Mouse (Mus musculus) layer of hippocampus, postnatal 36 days (tissue): Measurements from ENCODE around the gene Pak3. TPM values are rescaled to one million over a fixed set of nuclear protein-coding genes. Genes with fewer than 3 reads are reported as not detected.
"Not testable (repeated sequence)": the region's sequence is repeated elsewhere in the genome, so short reads cannot be mapped to it uniquely, and the experiment has no call there.

ENCODE experiments used
- DNase-seq, 2 experiments: peaks; one replicate each; pipeline ENCODE4 v3.0.0; 2022
- total RNA-seq, 2 experiments: library from RNA; stranded (reverse); gene quantifications; 2 replicates each; pipeline ENCODE4 v1.2.3; 2021

Pak3 gene
- 100 to 1,000 TPM; 133 to 142 TPM for total RNA-seq

- DNase-seq = peak; percentile 48 to 52
These were observed at the start of gene Pak3 for GRCm38 (mm10) chrX:143518168-143518901. TSS of gene Pak3 (plus strand) at chrX:143518591.

DNA sequence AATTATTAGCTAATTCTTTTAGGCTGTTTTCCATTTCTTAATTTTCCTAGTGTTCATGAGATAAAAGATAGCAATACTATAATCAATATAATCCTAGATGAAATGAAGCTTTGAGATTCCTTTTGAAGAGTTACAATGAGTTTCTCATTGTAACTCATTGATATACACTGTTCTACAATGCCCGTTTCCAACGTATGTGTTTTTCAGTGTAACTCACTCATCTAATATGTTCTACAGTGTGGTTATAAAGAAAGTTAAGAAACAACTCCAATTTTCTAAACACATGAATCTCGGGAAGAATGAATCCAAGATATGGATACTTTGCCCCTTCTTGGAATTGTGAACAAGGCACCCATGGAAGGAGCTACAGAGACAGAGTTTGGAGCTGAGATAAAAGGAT is 35.5 kb upstream of the Pak3 start:
- peak; percentile 84 to 96 for DNase-seq

DNA sequence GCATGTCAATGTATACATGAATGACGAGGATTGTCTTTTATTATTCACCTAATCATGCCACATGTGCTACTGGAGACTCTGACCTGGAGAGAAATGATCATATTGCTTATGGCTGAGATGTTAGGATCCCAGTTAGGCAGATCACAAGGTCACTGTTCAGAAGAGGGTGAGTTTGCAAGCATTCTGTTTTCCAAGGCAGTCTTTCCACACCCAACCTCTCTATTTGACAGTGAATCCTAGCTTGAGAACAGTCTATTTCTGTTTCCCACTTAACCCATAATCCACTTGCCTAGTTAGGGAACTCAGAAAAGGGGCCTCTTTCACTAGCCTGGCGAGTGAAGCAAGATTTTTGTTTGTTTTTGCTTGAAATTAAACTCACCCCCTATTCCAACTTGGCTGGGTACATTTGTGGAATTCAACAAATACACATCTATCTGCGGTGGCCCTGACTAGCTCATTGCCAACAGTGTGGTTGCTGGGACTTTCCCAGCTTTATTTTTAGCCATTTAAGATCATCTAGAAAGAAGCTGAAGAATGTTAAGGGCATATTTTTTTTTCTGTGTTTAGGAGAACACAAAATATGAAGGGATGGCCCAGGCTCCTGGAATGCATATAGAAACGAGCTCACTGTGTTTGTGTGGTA is 17.2 kb upstream of the Pak3 start:
- no peak for DNase-seq

DNA sequence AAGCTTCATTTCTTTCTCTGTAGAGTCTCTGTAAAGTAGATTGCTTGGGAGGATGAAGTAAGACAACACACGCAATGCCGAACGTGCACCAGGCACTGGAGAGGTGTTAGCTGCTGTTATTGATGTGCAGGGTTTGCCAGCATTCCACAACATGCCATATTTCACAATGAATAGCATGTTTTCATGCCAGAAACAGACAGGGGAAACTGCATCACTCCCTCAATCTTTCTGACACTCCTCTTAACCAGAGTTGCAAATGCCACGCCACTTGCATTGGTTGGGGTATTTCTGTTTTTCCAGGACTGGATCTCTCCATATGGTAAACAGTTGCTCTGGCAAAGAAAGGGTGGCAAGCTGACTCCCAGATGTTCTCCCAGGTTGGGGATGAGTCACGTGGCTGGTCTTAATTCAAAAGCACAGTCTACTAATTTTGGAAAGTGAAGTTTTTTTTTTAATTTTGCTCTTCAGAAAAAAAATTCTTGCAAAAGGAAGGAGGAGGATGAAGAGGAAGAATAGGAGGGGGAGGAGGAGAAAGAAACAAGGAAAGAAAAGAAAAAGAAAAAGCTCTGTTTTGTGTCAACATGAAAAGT is 16.5 kb upstream of the Pak3 start:
- no peak for DNase-seq

DNA sequence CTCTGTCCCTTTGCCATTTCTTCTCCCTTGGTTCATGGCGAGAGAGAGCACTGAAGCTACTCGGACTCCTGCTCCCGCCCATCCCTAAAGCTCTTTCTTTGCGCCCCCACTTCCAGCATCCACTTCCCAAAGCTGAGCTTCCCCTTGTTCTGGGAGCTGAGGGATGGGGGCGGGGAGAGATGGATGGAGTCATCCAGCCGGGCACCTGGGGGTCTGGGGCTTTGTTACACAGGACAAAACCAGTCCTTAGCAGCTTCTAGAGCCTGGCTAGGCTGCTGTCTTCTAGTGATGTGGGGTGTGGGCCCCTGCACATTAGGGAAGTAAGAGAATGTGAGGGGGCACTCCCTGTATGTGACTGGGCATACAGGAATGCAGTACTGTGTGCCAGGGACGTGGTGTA is 526 bp downstream of the Pak3 start:
- DNase-seq = peak in 1 of 2 experiments; percentile 28

DNA sequence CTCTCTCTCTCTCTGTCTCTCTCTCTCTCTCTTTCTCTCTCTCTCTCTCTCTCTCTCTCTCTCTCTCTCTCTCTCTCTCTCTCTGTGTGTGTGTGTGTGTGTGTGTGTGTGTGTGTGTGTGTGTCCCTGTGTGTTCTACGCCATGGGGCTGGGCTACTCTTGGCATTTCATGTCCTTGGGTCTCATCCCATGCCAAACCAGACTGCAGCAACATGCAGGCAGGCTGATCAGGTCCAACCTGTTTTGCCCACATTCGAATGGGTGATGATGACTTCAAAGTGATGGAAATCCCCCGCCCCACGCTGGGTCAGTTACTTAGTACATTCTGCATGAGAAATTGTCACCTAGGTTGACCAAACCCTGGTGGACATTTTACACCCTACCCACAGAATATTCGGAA is 1.1 kb downstream of the Pak3 start:
- not testable (repeated sequence) for DNase-seq

- DNase-seq = no peak
These were observed 1.8 kb downstream of the Pak3 start for GRCm38 (mm10) chrX:143520195-143520594.

GRCm38 (mm10) chrX:143532331-143532730 is 13.9 kb downstream of the Pak3 start:
- DNase-seq = no peak

DNA sequence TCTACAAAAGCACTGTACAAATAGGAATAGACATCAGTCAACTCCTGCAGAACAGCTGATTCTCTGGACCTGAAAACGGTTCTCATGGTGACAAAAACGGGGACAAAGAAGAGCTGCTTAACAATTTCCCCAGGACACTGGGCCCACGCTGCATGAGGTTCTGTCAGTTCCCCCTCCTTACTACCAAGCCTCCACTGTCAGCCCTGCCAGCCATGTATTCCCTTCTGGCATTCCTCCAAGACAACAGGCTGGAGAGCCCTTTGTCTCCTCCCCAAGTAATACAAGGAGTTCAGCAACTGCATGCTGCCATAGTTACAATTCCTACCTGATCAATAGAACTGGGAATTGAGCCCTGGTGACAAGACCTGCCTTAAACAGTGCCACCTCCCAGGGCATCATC is 15.2 kb downstream of the Pak3 start:
- DNase-seq = no peak

DNA sequence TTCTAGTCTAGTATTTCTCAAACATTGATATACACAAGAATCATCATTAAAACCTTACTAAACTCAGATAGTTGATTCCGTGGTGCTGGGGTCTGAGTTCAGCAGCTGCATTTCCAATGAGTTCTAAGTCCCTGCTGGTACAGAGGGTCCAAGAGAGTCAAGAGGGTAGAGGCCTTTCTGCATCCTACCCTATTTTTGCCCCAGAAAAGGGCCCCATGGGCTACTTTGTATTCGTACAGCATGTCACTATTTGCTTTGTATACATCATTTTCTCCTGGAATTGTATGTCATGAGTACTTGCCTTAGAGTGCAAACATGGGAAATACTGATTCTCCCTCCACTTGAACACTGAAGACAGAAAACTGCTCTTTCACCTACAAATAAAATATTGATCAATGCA is 24.4 kb downstream of the Pak3 start:
- no peak for DNase-seq

DNA sequence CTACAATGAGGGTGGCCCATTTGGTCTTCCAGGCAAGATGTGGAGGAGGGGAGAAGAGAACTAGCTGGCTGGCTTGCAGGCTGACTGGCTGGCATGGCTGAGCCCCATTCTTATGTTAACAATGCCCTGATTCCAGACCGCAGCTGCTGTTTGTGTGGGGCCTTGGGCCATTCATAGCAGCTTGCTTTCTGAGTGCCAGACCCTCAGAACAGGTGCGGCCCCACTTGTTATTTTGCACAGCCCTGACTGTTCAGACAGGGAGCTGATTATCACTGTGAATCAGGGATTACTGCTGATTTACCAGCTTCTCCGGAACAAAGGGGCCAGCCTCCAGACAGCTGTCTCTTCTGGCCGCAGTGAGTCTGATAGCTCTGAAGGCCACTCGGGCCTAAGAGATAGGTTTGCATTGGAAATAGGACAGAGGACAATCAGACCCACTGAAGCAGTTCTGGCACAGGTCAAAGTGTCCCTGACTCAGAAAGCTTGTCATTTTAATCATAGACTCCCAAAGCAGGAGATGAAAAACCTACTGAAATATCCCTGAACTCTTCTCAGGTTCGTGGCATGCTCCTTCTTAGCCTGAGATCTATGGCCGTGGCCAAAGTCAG is 24.9 kb downstream of the Pak3 start:
- peak; percentile 15 to 35 for DNase-seq

DNA sequence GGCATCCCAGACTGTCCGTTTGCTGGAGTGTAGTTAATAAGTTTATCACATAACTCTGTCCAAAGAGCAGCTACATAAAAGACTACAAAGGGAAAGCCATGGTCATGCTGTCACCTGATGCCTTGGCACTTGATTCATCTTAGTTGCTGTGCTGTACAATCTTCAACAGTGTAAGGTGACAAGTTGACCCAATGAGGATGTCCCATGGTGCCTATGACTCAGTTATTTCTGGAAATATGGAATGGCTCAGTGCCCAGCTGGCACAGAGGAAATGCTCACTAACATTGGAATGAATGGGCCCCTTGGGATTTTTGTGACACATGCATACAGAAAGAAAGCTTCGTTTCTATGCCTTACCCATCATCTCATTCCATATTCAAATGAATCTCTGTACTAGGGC is 55.3 kb downstream of the Pak3 start:
- no peak for DNase-seq

- no peak for DNase-seq
These were observed 61.5 kb downstream of the Pak3 start for GRCm38 (mm10) chrX:143579925-143580324.

GRCm38 (mm10) chrX:143580458-143580959 is 62.1 kb downstream of the Pak3 start:
- DNase-seq = no peak

DNA sequence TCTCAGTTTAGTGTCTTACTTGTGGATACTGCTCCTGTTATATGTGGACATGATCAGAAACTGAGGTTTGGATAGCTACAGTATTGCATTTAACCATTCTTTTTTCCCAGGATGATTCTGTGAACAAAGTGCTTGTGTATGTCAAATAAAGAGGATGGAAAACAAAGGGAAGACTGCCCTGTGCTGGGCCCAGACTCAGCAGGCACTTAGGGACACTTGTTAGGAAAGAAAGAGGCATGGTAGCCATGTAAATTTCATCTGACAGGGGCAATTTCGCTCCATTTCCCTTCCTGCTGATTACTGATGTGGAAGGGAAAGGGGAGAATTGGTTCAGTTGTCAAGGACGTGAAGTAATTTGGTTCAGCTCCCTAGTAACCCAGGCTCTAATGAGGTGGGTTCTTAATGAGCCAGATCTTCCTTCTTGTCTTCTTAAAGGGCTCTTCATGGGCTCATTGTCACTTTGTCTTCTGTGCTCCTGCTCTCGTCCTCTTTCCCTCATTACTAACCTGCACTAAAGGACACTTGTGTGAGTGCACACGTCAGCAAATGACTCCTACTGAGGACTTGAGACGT is 88.6 kb downstream of the Pak3 start:
- DNase-seq = no peak

GRCm38 (mm10) chrX:143618734-143619133 is 100.3 kb downstream of the Pak3 start:
- peak; percentile 18 to 23 for DNase-seq

- peak in 1 of 2 experiments; percentile 8 for DNase-seq
These were observed 109.4 kb downstream of the Pak3 start for GRCm38 (mm10) chrX:143627767-143628166.

DNA sequence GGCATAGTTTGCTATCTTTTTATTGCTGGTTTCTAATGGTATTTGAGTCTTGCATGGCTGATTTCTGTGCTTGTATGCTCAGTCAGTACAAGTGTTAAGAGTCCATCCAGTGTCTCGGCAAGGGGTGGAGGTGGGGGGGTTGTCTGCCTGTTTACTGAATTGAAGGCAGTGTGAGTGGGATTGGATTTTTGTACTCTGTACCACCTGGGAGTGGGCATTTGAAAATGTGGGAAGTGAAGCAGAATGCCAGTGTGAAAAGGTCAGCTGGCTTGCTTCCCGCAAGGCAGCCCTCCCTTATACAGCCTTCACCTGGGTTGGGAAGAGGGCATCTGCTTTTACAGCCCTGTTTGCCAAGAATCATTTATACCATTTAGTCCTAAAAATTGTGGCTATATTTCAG is 125.5 kb downstream of the Pak3 start:
- no peak for DNase-seq

DNA sequence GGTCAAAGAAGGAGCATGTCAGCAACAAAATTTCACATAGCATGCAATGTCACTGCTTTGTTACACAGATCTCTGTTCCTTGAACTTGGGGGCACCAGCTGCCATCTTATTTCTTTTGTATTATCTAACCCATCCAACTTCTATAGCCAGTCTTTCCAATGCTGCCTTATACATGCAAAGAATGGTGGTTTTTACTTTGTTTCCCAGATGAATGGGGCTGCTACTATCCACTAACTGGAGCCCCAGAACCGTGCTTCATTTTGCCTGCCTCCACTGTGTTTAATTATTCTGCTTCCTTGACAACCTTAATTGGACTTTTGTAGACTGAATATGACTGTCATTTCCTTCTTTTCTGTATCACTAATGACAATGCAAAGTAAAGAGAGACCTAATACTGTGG is 126.4 kb downstream of the Pak3 start:
- DNase-seq = no peak

- DNase-seq = no peak
These were observed 136.2 kb downstream of the Pak3 start for GRCm38 (mm10) chrX:143654308-143655176.

- DNase-seq = no peak
These were observed 136.7 kb downstream of the Pak3 start for GRCm38 (mm10) chrX:143655177-143655492.
